Mouse (Mus musculus) forebrain, embryonic 16.5 days (tissue): ENCODE data around the gene Pbp2. TPM values are rescaled to one million over a fixed set of nuclear protein-coding genes. Genes with fewer than 3 reads are reported as not detected.

ENCODE experiments used
- ATAC-seq: fragments of 200-750 bp; cut with Nextera tagmentation; 2 replicates; pipeline ENCODE4 v1.8.0; 2017; ENCODE audit warnings: mild to moderate bottlenecking, moderate library complexity
- H3K27ac ChIP-seq: fragments of 300-500 bp; sonication (generic); 2 replicates; pipeline ENCODE4 v1.5.1; 2014; ENCODE audit warnings: low read length, control low read depth
- H3K27me3 ChIP-seq: fragments of 300-500 bp; sonication (generic); replicated peaks from 2 replicates; pipeline ENCODE4 v1.6.1; 2014; ENCODE audit warnings: low read length; ENCODE audit not compliant: control insufficient read depth, insufficient read depth
- H3K36me3 ChIP-seq: fragments of 300-500 bp; sonication (generic); 2 replicates; pipeline ENCODE4 v1.6.1; 2014; ENCODE audit not compliant: control insufficient read depth, insufficient read depth
- H3K4me1 ChIP-seq: fragments of 300-500 bp; sonication (generic); replicated peaks from 2 replicates; pipeline ENCODE4 v1.6.1; 2014; ENCODE audit warnings: low read length; ENCODE audit not compliant: control insufficient read depth, insufficient read depth
- H3K4me2 ChIP-seq: fragments of 300-500 bp; sonication (generic); 2 replicates; pipeline ENCODE4 v1.6.1; 2014; ENCODE audit warnings: mild to moderate bottlenecking, low read length, control low read depth
- H3K4me3 ChIP-seq: fragments of 300-500 bp; sonication (generic); replicated peaks from 2 replicates; pipeline ENCODE4 v1.5.1; 2014; ENCODE audit warnings: mild to moderate bottlenecking, low read length, control low read depth
- H3K9ac ChIP-seq: fragments of 300-500 bp; sonication (generic); replicated peaks from 2 replicates; pipeline ENCODE4 v1.6.1; 2014; ENCODE audit warnings: low read depth, low read length, control low read depth
- H3K9me3 ChIP-seq: fragments of 300-500 bp; sonication (generic); 2 replicates; pipeline ENCODE4 v1.6.1; 2016; ENCODE audit warnings: low read length; ENCODE audit not compliant: control insufficient read depth
- WGBS: fragments of 180-500 bp; shearing (Covaris S2); extraction: QIAGEN DNeasy Blood & Tissue Kit; methylation state at CpG from one replicate; pipeline ENCODE4 v1.1.7; 2014; 5-methylcytosine and 5-hydroxymethylcytosine counted together
- polyA plus RNA-seq: library from polyadenylated mRNA; unstranded; fragments of >200 nt; fragmentation: Nextera tagmentation; extraction: Ambion mirVana; gene quantifications from 2 replicates; pipeline ENCODE4 v1.2.1, GENCODE M21; 2015

Gene Pbp2
- polyA plus RNA-seq, 1 experiment from 2014 or later: not detected

DNA sequence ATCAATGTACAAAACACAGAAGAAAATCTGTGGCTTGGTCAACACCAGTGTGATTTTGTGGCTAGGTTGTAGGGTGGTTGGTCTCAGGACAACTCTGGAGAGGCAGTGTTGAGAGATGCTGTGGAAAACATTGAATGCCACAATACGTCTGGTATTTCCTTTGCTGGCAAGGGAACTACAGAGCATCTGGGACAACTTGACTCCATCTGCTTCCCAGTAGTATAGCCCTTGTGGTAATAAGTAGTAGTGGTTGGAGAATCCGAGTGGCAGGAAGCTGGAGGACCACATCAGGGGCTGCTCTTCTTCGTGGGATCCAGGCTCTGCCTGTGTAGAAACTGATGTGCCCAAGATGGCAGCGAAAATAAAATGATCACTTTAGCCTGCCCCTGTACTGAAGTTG is 21.7 kb upstream of the Pbp2 start:
- no peaks in the 10 kb centered on the region for H3K27me3 ChIP-seq
- no peak overlapping the region for H3K9ac ChIP-seq
- no peaks in the 10 kb centered on the region for H3K9me3 ChIP-seq
- no peak; the same call in 1 of the 2 replicates for ATAC-seq
- 76% methylated on average over 4 of the region's 4 CpGs for WGBS
- peaks cover 16% of the 10 kb centered on the region for H3K4me1 ChIP-seq
- no peak overlapping the region for H3K4me2 ChIP-seq
- H3K27ac ChIP-seq: no peak overlapping the region
- H3K36me3 ChIP-seq: no peaks in the 10 kb centered on the region
- H3K4me3 ChIP-seq: no peak overlapping the region

DNA sequence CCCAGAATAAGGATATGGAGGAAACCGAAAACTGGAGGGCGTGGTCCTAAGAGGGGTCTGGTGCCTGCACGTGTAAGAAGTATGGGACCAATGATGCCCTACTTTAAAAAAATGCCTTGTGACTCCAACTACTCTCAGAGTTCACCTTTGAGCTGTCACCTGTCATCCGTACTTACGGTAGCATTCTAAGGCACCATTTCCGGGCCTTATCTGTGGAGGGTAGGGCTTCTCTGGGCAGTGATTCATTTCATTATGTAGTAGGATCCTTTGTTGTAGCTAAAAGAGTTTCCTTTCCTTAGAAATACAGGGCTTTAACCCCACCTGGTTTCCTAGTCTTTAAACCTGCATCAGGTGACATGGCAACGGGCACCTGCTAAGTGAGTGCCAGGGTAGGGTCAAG is 16.6 kb upstream of the Pbp2 start:
- WGBS: 88% methylated on average over 7 of the region's 7 CpGs
- ATAC-seq: no peak
- no peak overlapping the region for H3K27ac ChIP-seq

DNA sequence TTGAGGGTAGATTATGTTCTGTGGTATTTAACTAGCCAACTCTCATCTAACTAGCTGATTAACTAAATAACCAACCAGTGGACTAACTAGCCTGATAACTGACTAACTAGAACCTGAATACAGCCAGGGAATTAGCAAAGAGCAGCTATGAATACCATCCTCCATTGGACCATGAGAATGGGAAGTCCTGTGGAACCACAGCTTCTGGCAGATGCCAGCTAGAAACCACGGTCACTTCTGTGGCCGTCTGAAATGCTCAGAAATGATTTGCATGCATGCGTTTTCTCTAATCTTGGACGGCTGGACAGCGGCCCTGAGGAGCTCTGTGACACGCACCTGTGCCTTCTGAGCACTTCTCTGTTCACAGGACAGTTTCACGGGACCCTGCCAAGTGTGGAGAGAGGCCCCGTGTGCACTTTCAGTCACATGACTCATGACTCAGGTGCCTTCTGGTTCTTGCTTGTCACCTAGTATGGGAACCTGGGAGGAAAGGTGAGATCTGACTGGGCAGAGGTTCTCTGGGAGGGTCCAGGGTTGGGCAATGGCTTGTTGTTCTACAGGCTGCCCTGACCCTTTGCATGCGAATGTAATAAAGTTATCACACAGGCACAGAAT is 14.6 kb upstream of the Pbp2 start:
- WGBS: 85% methylated on average over 9 of the region's 9 CpGs
- Histone ChIP-seq H3K4me1 (peaks cover 5% of the 10 kb centered on the region; the same call in 1 of the 2 replicates), H3K36me3 (no peaks in the 10 kb centered on the region), H3K27ac (no peak overlapping the region), H3K4me3 (no peak overlapping the region), H3K9me3 (no peaks in the 10 kb centered on the region), H3K4me2 (no peak overlapping the region), H3K27me3 (no peaks in the 10 kb centered on the region), H3K9ac (no peak overlapping the region)
- no peak for ATAC-seq

More for the DNA sequence above, 16.6 kb upstream of the Pbp2 start:
- no peaks in the 10 kb centered on the region for H3K27me3 ChIP-seq
- no peaks in the 10 kb centered on the region for H3K36me3 ChIP-seq
- H3K4me3 ChIP-seq: no peak overlapping the region
- no peak overlapping the region for H3K4me2 ChIP-seq
- H3K9ac ChIP-seq: no peak overlapping the region
- peaks cover 5% of the 10 kb centered on the region; the same call in 1 of the 2 replicates for H3K4me1 ChIP-seq
- no peaks in the 10 kb centered on the region for H3K9me3 ChIP-seq

DNA sequence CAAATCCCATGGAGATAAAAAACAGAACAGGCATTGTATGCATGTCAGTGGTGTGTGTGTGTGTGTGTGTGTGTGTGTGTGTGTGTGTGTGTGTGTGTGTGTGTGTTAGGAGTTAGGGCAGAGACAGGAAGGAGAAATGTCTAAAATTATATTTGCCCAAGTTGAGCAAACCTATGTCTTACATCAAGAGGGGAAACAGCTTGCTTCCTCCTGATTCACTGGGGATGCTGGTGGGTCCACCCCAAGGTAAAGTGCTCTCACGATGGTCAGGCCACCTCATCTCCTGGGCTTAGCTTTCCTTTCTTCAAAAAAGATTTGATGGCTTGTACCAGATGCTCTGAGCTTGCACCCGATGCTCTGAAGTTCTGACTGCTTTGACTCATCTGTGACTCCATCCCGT is 13.9 kb upstream of the Pbp2 start:
- Histone ChIP-seq H3K9me3 (no peaks in the 10 kb centered on the region), H3K4me2 (no peak overlapping the region), H3K9ac (no peak overlapping the region), H3K4me1 (peaks cover 5% of the 10 kb centered on the region; the same call in 1 of the 2 replicates), H3K4me3 (no peak overlapping the region), H3K27me3 (no peaks in the 10 kb centered on the region), H3K36me3 (no peaks in the 10 kb centered on the region), H3K27ac (no peak overlapping the region)
- WGBS: 77% methylated on average over 3 of the region's 3 CpGs
- no peak for ATAC-seq

DNA sequence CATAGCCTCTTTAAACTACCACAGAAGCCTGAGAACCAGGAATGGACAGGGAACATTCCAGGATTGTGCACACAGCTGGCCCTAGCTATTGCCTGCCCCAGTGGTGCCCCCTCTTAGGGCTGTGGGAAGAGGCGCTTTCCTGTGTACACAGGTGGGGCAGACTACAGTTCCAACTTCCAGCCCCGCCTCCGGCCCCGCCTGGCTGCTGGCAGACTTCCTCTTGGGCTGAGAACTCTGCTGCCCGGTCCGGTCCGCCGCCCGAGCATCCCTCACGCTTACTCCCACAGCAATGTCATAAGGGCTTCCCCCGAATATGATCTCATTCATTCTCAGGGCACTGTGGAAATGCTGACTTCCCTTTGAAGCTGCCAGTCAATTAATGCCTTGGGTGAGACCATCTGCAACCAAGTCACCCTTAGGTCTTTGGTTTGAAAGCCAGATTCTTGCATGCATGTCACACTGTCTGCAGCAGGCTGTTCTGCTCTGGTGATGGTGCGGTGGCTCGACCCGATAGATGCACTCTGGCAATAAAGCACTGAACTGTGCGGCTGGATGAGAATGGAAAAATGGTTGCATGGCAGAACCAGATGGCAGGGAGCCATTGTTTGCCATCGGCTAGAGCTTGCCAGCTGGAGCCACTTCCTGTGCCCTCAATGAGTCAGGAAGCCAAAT is 13.2 kb upstream of the Pbp2 start:
- no peak overlapping the region for H3K4me3 ChIP-seq
- no peak overlapping the region for H3K9ac ChIP-seq
- no peaks in the 10 kb centered on the region for H3K27me3 ChIP-seq
- H3K27ac ChIP-seq: no peak overlapping the region
- peaks cover 5% of the 10 kb centered on the region; the same call in 1 of the 2 replicates for H3K4me1 ChIP-seq
- 52% methylated on average over 16 of the region's 16 CpGs for WGBS
- H3K36me3 ChIP-seq: no peaks in the 10 kb centered on the region
- H3K9me3 ChIP-seq: no peaks in the 10 kb centered on the region
- H3K4me2 ChIP-seq: no peak overlapping the region
- no peak; the same call in 1 of the 2 replicates for ATAC-seq

DNA sequence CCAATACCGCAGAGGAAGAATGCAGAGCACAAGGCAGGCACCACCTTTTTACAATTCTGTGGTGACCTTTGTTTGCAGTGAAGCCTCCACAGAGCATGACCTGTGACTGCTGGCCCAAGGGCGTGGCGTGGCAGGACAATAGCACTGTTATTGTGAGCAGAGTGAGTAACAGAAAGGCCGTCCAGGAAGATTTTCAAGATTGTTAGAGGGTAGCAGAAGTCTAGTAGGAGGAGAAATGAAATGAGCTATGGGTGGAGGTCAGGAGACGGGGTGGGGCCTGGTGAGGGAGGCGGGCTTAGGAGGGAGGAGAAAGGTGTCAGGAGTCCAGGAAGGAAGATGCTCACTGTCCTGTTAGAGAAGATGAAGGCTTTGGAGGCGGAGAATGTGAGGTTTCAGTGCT is 12.5 kb upstream of the Pbp2 start:
- Histone ChIP-seq H3K9me3 (no peaks in the 10 kb centered on the region), H3K4me1 (peaks cover 5% of the 10 kb centered on the region; the same call in 1 of the 2 replicates), H3K27me3 (no peaks in the 10 kb centered on the region), H3K4me3 (no peak overlapping the region), H3K27ac (no peak overlapping the region), H3K9ac (no peak overlapping the region), H3K36me3 (no peaks in the 10 kb centered on the region), H3K4me2 (no peak overlapping the region)
- ATAC-seq: no peak
- WGBS: 77% methylated on average over 7 of the region's 7 CpGs

DNA sequence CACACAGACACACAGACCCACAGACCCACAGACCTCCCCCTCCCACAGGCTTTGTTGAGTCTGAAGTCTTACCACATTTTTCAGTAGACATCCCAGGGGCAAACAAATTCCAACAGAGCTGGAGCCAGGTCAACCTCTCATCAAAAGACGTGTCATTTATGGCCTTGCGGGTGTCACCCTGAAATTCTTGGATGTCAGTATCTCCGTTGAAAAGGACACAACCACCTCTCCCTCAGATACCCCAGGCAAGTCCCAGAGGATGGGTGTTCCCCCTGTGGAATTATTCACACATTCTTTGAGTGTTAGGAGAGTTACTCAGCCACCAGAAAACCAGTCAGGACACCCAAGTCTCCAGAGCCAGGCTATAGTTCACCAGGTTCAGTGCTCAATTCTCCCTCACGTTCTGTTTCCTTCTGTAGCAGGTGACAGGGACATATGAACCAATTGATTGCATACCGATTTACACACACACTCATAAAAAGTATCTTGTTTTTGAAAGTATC is 9.3 kb upstream of the Pbp2 start:
- ATAC-seq: no peak
- no peak overlapping the region for H3K4me2 ChIP-seq
- 93% methylated on average over 5 of the region's 5 CpGs for WGBS
- H3K4me1 ChIP-seq: peaks cover 5% of the 10 kb centered on the region; the same call in 1 of the 2 replicates
- H3K27ac ChIP-seq: no peak overlapping the region
- H3K36me3 ChIP-seq: no peaks in the 10 kb centered on the region
- H3K27me3 ChIP-seq: no peaks in the 10 kb centered on the region
- no peaks in the 10 kb centered on the region for H3K9me3 ChIP-seq
- no peak overlapping the region for H3K4me3 ChIP-seq
- no peak overlapping the region for H3K9ac ChIP-seq

DNA sequence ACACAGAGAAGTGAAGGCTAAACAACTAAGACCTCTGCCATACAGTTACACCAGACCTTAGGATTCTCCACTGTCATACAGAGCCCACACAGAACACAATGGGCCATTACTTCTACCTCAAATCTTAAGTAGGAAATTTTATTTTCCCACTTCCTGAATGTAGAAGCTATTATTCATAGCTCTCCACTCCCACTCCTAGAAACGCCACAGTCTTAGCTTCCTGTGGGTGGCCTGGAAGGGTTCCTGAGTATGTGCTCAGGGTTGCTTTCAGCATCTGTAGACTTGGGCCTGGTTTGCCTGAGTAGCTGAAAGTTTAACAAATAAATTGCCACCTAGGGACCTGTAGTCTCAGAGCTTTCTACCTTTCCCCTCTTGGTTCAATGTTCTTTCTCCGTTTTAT is 5.9 kb upstream of the Pbp2 start:
- WGBS: 86% methylated on average over 2 of the region's 2 CpGs
- Histone ChIP-seq H3K27ac (no peak overlapping the region), H3K36me3 (no peaks in the 10 kb centered on the region), H3K9me3 (no peaks in the 10 kb centered on the region), H3K4me3 (no peak overlapping the region), H3K4me1 (no peaks in the 10 kb centered on the region), H3K9ac (no peak overlapping the region), H3K4me2 (no peak overlapping the region), H3K27me3 (no peaks in the 10 kb centered on the region)
- ATAC-seq: no peak

DNA sequence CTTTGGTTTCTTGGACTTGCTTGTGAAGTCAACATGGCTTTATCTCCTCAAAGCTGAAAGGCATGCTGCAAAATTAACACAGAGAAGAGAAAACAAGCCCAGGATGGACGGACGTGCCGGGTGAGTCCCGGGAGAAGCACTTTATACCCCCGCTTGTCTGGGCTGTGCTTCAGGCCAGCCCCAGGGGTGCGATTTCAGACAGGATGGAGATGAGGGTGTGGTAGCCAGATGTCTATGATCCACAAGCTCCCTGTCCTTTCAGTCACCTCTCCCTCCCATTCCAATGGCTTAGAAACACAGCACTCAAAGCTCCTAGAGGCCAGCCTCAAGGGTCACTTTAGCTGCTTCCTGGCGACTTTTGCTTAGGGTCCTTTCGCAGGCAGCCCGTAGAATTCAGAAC is 3.8 kb upstream of the Pbp2 start:
- H3K27ac ChIP-seq: no peak overlapping the region
- H3K4me2 ChIP-seq: no peak overlapping the region
- H3K9ac ChIP-seq: no peak overlapping the region
- H3K9me3 ChIP-seq: no peaks in the 10 kb centered on the region
- no peak for ATAC-seq
- H3K4me1 ChIP-seq: no peaks in the 10 kb centered on the region
- H3K36me3 ChIP-seq: no peaks in the 10 kb centered on the region
- 83% methylated on average over 9 of the region's 9 CpGs for WGBS
- H3K27me3 ChIP-seq: no peaks in the 10 kb centered on the region
- H3K4me3 ChIP-seq: no peak overlapping the region
